Mouse (Mus musculus) cerebellum, adult 2 months (tissue): ENCODE measurements at regions not wholly inside any gene's neighbourhood (a gene's known extent, or its start where the extent isn't known, plus 50 kb on each side); places are given as distances from the start of the nearest gene placed in this dataset.

Experiments
- CTCF ChIP-seq: fragments of 200-500 bp; IDR thresholded peaks from 2 replicates; pipeline ENCODE4 v1.5.1; 2011; ENCODE audit warnings: low read depth, mild to moderate bottlenecking, control low read depth, low read length, moderate library complexity, borderline replicate concordance; ENCODE audit not compliant: insufficient read depth
- POLR2A ChIP-seq: fragments of 200-500 bp; IDR thresholded peaks from 2 replicates; pipeline ENCODE4 v1.6.1; 2011; ENCODE audit warnings: low read length, control low read depth, borderline replicate concordance; ENCODE audit not compliant: insufficient read depth

DNA sequence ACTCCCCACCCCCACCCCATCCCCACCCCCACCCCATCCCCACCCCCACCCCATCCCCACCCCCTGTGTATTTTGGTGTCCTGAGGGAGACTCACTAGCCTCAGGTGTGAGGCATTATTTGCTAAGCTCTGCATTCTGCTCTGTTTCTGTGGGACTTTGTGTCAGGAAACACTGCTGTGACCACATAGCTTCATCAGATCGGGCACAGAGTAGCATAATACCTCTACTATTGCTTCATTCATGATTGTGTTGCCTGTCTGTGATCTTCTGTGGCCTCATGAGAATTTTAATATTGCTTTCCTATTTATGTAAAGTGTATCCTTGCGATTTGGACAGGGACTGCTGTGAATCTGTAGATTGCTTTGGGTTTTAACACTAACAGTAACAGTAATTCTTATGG is 56.6 kb upstream of the Ednrb start:
- TF ChIP-seq POLR2A (no peak), CTCF (no peak)
